Mouse (Mus musculus) forebrain, embryonic 11.5 days (tissue): ENCODE data around the gene Pdhb. TPM values are rescaled to one million over a fixed set of nuclear protein-coding genes. Genes with fewer than 3 reads are reported as not detected.
"Not testable (repeated sequence)": the region's sequence is repeated elsewhere in the genome, so short reads cannot be mapped to it uniquely, and the experiment has no call there.

ENCODE experiments used
- ATAC-seq: fragments of 200-750 bp; cut with Nextera tagmentation; replicated peaks from 2 replicates; pipeline ENCODE4 v1.8.0; 2017; ENCODE audit warnings: moderate TSS enrichment; ENCODE audit not compliant: low FRiP score
- DNase-seq: peaks from one replicate; pipeline ENCODE4 v3.0.0-alpha.2; 2017; ENCODE audit warnings: low spot score
- H3K27ac ChIP-seq: fragments of 300-500 bp; sonication (generic); 2 replicates; pipeline ENCODE4 v1.5.1; 2014; ENCODE audit warnings: low read depth, low read length
- H3K27me3 ChIP-seq: fragments of 300-500 bp; sonication (generic); 2 replicates; pipeline ENCODE4 v1.6.1; 2014; ENCODE audit warnings: mild to moderate bottlenecking, low read length, mixed read lengths; ENCODE audit not compliant: control insufficient read depth, insufficient read depth
- H3K36me3 ChIP-seq: fragments of 300-500 bp; sonication (generic); 2 replicates; pipeline ENCODE4 v1.6.1; 2014; ENCODE audit warnings: mild to moderate bottlenecking, low read length, moderate library complexity, mixed read lengths; ENCODE audit not compliant: control insufficient read depth, insufficient read depth
- H3K4me1 ChIP-seq: fragments of 300-500 bp; sonication (generic); replicated peaks from 2 replicates; pipeline ENCODE4 v1.6.1; 2014; ENCODE audit warnings: low read length, mixed read lengths; ENCODE audit not compliant: control insufficient read depth, insufficient read depth
- H3K4me2 ChIP-seq: fragments of 300-500 bp; sonication (generic); 2 replicates; pipeline ENCODE4 v1.6.1; 2014; ENCODE audit warnings: low read depth, mild to moderate bottlenecking, low read length, moderate library complexity, mixed read lengths; ENCODE audit not compliant: severe bottlenecking
- H3K4me3 ChIP-seq: fragments of 300-500 bp; sonication (generic); 2 replicates; pipeline ENCODE4 v1.5.1; 2014; ENCODE audit warnings: low read depth, low read length
- H3K9ac ChIP-seq: fragments of 300-500 bp; sonication (generic); 2 replicates; pipeline ENCODE4 v1.6.1; 2014; ENCODE audit warnings: low read length
- H3K9me3 ChIP-seq: fragments of 300-500 bp; sonication (generic); 2 replicates; pipeline ENCODE4 v1.6.1; 2016; ENCODE audit warnings: low read length, mixed read lengths; ENCODE audit not compliant: control insufficient read depth
- WGBS: fragments of 180-500 bp; shearing (Covaris S2); extraction: QIAGEN DNeasy Blood & Tissue Kit; methylation state at CpG from one replicate; pipeline ENCODE4 v1.1.7; 2014; 5-methylcytosine and 5-hydroxymethylcytosine counted together
- polyA plus RNA-seq: library from polyadenylated mRNA; unstranded; fragments of >200 nt; fragmentation: Nextera tagmentation; extraction: Ambion mirVana; gene quantifications from 2 replicates; pipeline ENCODE4 v1.2.1, GENCODE M21; 2014

Gene Pdhb
- polyA plus RNA-seq, 1 experiment from 2014 or later = 202 TPM

DNA sequence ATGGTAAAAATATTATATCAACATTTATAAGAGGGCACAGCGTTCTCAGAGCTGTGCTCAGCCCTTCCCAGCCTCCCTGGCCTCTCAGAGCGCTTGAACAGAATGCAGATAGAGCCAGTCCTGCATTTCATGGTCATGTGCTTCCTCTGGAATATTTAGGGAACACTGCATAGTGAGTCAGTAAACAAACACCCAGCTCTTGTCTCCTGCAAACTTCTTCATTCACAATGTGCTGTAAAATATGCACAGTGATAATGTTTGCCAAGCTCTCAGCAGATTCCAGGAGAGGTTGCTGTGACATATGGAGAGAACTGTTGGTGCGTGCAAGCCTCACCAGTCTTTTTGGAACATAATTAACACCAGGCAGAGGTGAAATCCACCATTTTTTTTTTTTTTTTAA lies 37.7 kb downstream of the Pdhb start:
- Histone ChIP-seq H3K27ac (no peak overlapping the region), H3K4me3 (no peak overlapping the region), H3K9me3 (no peaks in the 10 kb centered on the region), H3K4me1 (peaks cover 2% of the 10 kb centered on the region; the same call in 1 of the 2 replicates), H3K27me3 (no peaks in the 10 kb centered on the region), H3K9ac (no peak overlapping the region), H3K4me2 (no peak overlapping the region), H3K36me3 (no peaks in the 10 kb centered on the region)
- no peak for ATAC-seq
- no peak for DNase-seq
- 88% methylated on average over 3 of the region's 3 CpGs for WGBS

DNA sequence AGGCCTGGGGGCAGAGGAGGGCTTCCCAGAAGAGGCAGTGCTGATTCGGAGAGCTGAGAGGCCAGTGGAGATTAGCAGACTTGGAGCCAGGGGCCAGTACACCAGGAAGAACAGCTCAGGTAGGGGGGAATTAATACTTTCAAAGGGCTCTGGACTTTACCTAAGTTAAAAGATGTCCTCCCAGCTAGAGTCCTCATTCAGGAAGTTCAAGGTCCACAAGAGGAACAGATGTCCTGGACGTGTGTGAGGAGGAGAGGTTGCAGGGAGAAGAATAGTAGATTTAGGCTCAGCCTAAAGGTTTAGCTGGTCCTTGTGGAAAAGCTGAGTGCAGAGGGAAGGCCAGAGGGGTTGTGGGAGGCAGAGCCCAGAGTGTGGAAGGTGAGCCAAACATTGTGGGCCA lies 38.6 kb downstream of the Pdhb start:
- H3K27ac ChIP-seq = no peak overlapping the region
- H3K9me3 ChIP-seq = no peaks in the 10 kb centered on the region
- no peak overlapping the region for H3K9ac ChIP-seq
- H3K4me3 ChIP-seq = no peak overlapping the region
- DNase-seq = no peak
- no peaks in the 10 kb centered on the region for H3K27me3 ChIP-seq
- 58% methylated on average over 2 of the region's 2 CpGs for WGBS
- no peaks in the 10 kb centered on the region for H3K36me3 ChIP-seq
- no peak for ATAC-seq
- H3K4me2 ChIP-seq = no peak overlapping the region
- H3K4me1 ChIP-seq = no peaks in the 10 kb centered on the region

DNA sequence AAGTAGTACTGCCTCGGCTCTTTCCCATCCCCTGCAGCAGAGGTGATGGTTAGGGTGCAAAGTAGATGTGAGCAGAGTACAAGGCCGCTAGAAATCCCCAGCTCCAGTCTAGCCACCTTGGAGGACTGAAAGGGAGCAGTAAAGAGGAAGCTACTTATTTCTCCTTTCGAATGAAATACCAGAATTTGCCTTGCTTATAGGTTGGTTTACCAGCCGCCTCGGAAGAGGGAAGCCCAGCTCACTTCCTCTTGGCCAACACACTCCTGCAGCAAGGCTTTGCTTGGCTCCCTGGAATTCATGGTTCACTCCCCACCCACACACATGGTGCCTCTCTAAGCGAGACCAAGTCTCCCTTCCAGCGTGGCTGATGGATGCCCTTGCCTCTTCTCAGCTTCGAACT lies 40.0 kb downstream of the Pdhb start:
- no peak for DNase-seq
- ATAC-seq = no peak
- H3K9me3 ChIP-seq = no peaks in the 10 kb centered on the region
- H3K36me3 ChIP-seq = no peaks in the 10 kb centered on the region
- WGBS = 86% methylated on average over 8 of the region's 8 CpGs
- H3K4me3 ChIP-seq = no peak overlapping the region
- no peaks in the 10 kb centered on the region for H3K4me1 ChIP-seq
- H3K27me3 ChIP-seq = no peaks in the 10 kb centered on the region
- H3K9ac ChIP-seq = no peak overlapping the region
- no peak overlapping the region for H3K27ac ChIP-seq
- no peak overlapping the region for H3K4me2 ChIP-seq

DNA sequence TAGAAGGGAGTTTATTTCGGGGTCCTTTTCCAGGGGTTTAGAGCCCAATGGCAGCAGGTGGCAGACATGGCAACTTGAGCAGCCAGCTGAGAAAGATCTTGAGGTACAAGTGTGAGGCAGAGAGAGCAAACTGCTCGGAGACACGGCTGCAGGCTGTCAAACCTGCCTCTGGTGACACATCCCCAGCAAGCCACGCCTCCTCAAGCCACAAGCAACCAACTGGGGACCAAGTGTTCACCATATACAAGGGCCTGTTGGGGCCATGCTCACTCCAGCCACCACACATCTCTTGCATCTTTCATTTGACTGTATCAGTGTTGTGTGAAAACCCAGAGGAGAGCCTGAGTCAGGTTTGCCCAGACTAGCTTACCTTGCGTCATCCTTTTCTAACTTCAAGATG lies 44.9 kb downstream of the Pdhb start:
- Histone ChIP-seq H3K27me3 (no peaks in the 10 kb centered on the region), H3K4me3 (no peak overlapping the region), H3K9ac (no peak overlapping the region), H3K36me3 (no peaks in the 10 kb centered on the region), H3K4me2 (no peak overlapping the region), H3K4me1 (no peaks in the 10 kb centered on the region), H3K9me3 (no peaks in the 10 kb centered on the region), H3K27ac (no peak overlapping the region)
- DNase-seq = no peak
- no peak for ATAC-seq
- 82% methylated on average over 5 of the region's 5 CpGs for whole genome bisulfite sequencing

DNA sequence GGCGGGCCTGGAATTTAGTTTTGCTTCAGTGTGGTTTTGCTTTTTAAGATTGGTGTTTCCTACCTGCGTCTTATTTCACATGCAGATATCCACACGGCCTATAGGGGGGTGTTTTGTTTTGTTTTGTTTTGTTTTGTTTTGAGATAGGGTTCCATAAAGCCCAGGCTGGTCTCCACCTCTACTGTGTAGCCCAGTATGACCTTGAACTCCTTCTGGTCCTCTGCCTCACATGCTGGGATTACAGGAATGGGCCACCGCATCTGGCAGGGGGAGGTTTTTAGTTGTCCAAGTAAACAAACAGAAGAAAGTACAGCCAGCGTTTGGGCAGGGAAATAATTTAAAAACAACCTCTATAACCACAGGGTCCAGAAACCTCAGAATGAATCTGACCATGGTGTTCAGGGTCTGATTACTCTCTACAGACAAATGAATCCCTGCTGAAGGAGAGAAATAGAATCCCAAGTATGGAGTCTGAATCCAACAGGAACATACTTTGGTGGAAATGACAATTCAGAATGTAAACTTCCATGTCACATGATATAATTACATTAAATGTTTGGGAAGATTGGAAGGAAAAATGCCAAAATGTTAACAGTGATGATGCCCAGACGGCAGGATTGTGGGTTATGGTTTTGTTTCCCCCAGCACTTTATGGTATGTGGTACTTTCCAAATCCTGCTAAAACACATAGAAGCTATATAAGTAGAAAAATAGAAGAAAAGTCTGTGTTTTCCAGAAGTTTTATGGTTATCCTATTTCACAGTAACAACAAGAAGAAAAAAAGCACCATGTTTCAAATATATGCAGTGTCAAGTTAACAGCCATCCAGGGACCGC lies 48.6 kb downstream of the Pdhb start:
- no peaks in the 10 kb centered on the region for H3K4me1 ChIP-seq
- no peak overlapping the region for H3K4me3 ChIP-seq
- H3K9ac ChIP-seq = no peak overlapping the region
- H3K27ac ChIP-seq = no peak overlapping the region
- no peaks in the 10 kb centered on the region for H3K9me3 ChIP-seq
- no peaks in the 10 kb centered on the region for H3K27me3 ChIP-seq
- no peak overlapping the region for H3K4me2 ChIP-seq
- no peaks in the 10 kb centered on the region for H3K36me3 ChIP-seq
- DNase-seq (no peak), ATAC-seq (no peak)
- WGBS = 87% methylated on average over 7 of the region's 7 CpGs

DNA sequence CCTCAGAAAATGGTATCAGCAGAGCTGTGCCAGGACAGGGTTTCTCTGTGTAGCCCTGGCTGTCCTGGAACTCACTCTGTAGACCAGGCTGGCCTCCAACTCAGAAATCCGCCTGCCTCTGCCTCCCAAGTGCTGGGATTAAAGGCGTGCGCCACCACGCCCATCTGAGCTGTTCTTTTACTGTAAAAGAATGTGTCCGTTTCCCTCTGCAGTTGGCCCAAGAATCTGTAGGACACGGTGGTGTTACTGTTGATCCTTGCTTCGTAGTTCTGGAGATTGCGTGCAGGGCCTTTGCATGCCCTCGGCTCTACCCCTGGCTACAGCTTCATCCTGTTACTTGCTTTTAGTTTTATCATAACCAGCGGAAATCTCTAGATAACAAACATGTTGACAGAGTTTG lies 49.2 kb downstream of the Pdhb start:
- not testable (repeated sequence) for H3K4me3 ChIP-seq, DNase-seq, H3K9me3 ChIP-seq, H3K36me3 ChIP-seq, ATAC-seq, H3K4me2 ChIP-seq, H3K4me1 ChIP-seq, H3K27ac ChIP-seq, H3K27me3 ChIP-seq, H3K9ac ChIP-seq
- WGBS = 95% methylated on average over 10 of the region's 10 CpGs

DNA sequence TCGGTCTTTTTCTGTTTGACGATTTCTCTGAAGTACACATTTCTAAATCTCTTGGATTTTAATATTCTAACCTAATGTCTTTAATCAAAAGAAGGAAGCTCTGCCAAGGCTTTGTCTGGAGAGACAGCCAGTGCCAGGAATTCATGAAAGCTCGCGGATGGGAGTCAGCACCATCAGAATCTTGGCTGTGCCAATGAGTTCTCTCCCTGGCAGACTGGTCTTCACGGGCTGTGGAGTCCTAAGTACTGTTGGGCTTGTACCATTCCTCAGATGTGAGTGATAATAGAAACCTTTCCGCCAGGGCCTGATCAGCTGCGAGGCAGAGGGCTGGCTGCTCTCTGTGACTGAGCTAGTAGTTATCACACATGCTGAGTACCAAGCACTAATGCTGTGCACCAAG lies 49.7 kb downstream of the Pdhb start:
- Histone ChIP-seq H3K27ac (no peak overlapping the region), H3K36me3 (no peaks in the 10 kb centered on the region), H3K9me3 (no peaks in the 10 kb centered on the region), H3K27me3 (no peaks in the 10 kb centered on the region), H3K9ac (no peak overlapping the region), H3K4me3 (no peak overlapping the region), H3K4me2 (no peak overlapping the region), H3K4me1 (no peaks in the 10 kb centered on the region)
- no peak for DNase-seq
- ATAC-seq = no peak
- WGBS = 93% methylated on average over 7 of the region's 7 CpGs

DNA sequence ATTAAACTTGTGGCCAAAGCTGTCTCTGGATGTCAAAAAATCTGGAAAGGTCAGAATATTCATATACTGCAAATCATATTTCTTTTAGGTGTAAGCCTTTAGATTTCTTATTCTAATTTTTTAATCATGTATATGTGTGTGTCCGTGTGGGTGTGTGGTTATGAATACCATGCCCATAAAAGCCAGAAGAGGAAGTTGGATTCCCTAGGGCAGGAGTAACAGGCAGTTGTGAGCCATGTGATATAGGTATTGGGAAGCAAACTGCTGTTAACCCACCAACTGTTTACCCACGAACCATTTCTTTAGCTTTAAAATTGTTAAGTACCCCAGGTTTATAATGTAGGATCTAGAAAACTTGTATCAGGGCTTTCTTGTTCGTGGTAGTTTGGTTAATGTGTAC lies 52.9 kb downstream of the Pdhb start:
- H3K27me3 ChIP-seq = no peaks in the 10 kb centered on the region
- H3K4me3 ChIP-seq = no peak overlapping the region
- H3K36me3 ChIP-seq = no peaks in the 10 kb centered on the region
- H3K27ac ChIP-seq = no peak overlapping the region
- no peak overlapping the region for H3K9ac ChIP-seq
- DNase-seq = no peak
- H3K4me1 ChIP-seq = no peaks in the 10 kb centered on the region
- no peak overlapping the region for H3K4me2 ChIP-seq
- 83% methylated on average over 3 of the region's 3 CpGs for WGBS
- H3K9me3 ChIP-seq = no peaks in the 10 kb centered on the region
- no peak for ATAC-seq

DNA sequence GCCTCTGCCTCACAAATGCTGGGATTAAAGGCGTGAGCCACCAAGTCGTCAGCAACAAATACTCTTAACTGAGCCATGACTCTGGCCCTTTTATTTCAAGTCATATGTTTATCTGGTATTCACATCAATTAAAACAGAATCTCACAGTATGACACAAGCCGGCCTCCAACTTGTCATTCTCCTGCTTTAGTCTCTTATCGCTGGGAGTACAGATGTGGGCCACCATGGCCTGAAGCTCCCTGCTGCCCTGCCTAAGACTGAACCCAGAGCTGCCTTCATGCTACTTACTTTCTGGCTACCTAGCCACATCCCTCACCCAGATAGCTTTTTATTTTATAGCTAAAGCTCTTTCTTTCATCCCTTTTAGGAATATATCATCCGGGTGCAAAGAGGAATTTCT lies 53.4 kb downstream of the Pdhb start:
- 85% methylated on average over 5 of the region's 5 CpGs for WGBS

More for the DNA sequence above, 53.4 kb downstream of the Pdhb start:
- H3K4me1 ChIP-seq = no peaks in the 10 kb centered on the region
- DNase-seq (no peak), ATAC-seq (no peak)
- no peaks in the 10 kb centered on the region for H3K27me3 ChIP-seq
- H3K4me3 ChIP-seq = no peak overlapping the region
- no peaks in the 10 kb centered on the region for H3K36me3 ChIP-seq
- no peaks in the 10 kb centered on the region for H3K9me3 ChIP-seq
- H3K9ac ChIP-seq = no peak overlapping the region
- no peak overlapping the region for H3K27ac ChIP-seq
- no peak overlapping the region for H3K4me2 ChIP-seq
